Mouse (Mus musculus) thymus, adult 18-20 months (tissue): ENCODE data around the gene Plekhm1.
A peak's percentile ranks its signal among the peaks of the same experiment; 100 is the strongest.

Experiments used
- DNase-seq, 2 experiments: peaks; one replicate each; pipeline ENCODE4 v3.0.0; 2022; ENCODE audit warnings: mixed read lengths in 2 of 2

Gene Plekhm1

DNA sequence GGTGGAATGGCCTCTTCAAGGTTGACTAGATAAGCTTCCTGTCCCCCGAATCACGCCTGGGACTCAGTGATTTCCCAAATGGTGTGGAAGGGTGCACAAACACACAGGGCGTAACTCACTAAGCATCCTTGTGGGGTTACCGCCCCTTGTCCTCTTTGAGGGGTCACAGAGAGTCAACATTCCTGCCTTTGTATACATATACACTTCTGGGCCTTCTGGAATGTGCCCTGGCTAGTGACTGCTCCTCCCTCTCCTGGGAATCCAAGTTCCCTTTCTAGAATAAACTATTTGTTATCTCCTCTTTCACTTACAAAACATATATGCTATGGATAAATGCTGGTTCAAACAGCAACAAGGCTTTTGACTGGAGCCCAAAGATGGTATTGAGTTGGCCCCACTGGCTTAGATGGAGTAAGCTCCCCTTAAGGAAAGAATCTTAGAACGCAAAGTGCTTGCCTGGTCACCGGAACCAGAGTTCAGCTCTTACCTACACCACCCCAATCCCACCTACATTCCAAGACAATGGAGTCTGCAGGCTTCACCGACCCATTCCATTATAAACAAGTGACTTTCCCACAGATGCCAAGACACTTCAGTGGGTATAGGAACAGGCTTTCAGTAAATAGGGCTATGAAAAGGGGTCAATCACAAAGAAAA lies 24.5 kb downstream of the Plekhm1 start:
- DNase-seq: no peak

- no peak for DNase-seq
Measured at GRCm38 (mm10) chr11:103386827-103387226, 25.7 kb downstream of the Plekhm1 start.

GRCm38 (mm10) chr11:103381956-103382613 lies 30.4 kb downstream of the Plekhm1 start:
- no peak for DNase-seq

DNA sequence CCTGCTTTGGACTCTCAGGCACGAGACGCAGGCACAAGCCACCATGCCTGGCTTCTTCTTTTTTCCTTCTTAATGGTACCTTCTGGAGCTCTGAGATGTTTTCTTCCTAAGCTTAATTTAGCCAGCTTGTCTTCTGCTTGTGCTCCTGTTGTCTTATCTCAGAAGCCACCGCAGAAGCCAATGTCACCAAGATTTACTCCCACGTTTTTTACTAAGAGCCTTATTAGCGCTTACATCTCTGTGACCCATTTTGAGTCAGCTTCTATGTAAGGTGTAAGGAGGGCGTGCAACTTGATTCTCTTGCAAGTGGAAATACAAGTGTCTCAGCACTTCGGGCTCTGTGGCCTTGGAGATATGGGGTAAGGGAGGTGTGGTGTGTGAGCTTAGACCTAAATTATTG lies 31.0 kb downstream of the Plekhm1 start:
- no peak for DNase-seq

GRCm38 (mm10) chr11:103380460-103380859 lies 32.0 kb downstream of the Plekhm1 start:
- no peak for DNase-seq

DNA sequence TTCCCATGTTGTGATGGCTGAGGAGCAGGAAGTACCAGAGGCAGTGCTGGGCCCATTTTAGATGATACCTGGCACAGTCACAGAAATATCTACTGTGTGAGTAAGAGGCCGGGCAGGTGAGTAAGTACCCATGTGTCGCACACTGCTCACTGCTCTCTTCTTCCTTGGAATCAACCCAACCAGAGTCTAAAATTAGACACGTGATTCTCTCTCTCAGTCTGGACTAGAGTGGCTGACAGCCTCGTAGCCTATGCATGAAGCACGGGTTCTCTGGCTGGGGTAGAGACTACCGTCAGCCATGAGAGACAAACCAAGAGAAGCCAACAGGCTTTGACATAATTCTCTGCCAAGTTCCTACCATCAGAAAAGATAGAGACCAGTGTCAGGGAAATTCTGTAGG lies 34.1 kb downstream of the Plekhm1 start:
- no peak for DNase-seq

DNA sequence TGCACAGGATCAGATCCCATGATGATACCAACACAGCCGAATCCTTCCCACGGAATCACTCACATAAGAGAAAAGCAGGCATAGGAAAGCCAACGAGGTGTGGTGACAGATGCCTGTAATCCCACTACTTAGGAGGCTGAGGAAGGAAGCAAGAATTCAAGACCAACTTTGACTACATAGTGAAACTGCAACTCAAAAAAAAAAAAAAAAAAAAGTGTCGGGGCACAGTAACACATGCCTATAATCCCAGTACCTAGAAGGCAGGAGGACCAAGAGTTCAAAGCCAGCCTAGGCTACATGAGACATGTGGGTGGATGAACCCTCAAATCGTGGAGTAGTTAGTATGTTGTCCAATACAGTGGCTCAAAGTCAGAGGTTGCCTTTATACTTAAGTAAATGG lies 36.7 kb downstream of the Plekhm1 start:
- no peak for DNase-seq

DNA sequence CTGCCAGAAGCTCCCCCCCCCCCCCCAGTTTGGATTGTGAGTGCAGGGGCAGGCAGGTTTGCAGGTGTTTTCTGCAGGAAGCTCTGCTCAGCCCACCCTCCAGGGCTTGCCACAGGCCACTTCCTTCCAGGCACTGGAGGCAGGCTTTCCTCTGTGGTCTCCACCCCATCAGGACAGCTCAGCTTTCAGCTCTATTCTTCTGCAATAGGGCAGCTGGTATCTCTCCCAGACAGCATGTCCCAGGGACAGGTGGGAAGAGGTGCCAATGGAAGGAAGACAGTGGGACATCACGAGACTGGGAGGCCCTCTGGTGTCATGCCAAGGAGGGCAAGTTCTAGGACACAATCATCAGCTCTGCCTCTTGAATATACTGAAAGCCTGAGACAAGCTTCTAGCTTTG lies 37.2 kb downstream of the Plekhm1 start:
- peak; percentile 71 to 81 for DNase-seq

GRCm38 (mm10) chr11:103373922-103374321 lies 38.6 kb downstream of the Plekhm1 start:
- DNase-seq: no peak

DNA sequence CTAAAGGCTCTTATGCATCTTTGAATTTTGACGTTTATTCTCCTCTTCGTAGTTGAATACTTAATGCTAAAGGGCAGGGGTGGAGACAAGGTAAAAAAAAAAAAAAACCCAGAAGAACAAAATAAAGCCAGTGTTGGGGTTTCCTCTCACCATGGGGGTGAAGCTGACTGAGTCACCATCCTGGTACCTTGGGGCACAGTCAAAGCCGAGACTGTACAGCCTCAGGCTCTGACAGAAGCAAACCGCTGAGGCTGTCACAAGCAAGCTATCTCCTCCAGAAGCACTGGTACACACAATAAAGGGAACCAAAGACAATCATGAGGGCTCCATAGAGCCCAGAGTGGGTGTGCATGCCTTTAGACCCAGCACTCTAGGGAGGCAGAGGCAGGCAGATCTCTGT lies 39.9 kb downstream of the Plekhm1 start:
- no peak for DNase-seq

DNA sequence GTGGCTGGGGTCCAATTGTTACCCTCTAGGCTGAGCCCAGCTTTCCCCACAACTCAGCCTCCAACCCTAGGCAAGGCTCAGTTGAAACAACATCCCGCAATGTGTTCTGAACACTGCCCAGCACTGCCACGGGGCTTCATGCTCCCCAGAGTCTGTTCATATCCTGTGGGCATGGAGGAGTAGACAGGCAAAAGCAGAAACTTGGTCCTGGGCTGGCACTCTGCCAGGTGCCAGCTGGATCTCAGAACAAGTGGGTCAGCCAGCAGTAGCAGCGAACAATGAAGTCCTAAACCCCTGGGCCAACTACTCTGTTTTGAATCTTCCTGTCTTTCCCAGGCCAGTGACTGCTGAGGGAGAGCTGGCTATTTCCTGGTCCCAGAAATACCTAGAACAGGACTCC lies 40.4 kb downstream of the Plekhm1 start:
- DNase-seq: peak in 1 of 2 experiments; percentile 24

DNA sequence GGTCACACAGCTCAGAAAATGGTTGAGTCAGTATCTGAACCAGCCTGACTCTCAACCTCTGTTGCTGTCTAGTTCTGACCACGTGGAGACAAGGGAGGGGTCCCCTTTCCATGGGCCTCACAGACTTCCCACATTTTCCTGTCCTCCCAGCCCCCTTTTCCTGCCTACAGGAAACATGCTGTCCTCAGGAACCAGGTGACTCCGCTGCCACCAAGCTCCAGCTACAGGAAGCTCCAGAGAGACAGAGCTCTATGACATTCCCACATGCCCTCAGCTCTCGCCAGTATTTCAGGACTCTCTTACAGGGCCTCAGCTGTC lies 41.3 kb downstream of the Plekhm1 start:
- DNase-seq: no peak

GRCm38 (mm10) chr11:103370397-103371221 lies 41.9 kb downstream of the Plekhm1 start:
- DNase-seq: no peak

- no peak for DNase-seq
Measured at GRCm38 (mm10) chr11:103365530-103365929, 47.0 kb downstream of the Plekhm1 start.

GRCm38 (mm10) chr11:103365022-103365421 lies 47.5 kb downstream of the Plekhm1 start:
- DNase-seq: no peak

DNA sequence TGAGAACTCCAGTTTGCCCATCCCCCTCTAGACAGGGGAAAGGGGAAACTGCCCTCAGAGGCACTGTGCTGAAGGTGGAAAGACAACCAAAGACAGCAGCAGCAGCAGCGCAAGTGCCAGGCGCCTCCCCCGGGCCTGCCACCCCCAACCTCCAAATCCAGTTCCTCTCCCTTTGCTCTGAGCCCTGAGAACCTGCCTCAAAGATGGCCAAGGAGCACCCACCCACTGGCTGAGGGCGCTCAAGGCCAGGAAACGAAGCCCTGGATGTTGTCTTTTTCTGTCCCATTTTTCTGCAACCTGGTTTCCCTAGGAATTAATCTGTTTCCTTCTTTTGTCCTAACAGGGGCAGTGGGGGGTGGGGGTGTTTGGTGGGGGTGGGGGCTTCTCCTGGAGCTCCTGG lies 48.2 kb downstream of the Plekhm1 start:
- DNase-seq: no peak

- DNase-seq: peak; percentile 56 to 57
Measured at GRCm38 (mm10) chr11:103363214-103364148, 49.0 kb downstream of the Plekhm1 start, which contains the start of gene Arhgap27. TSS of gene Arhgap27 (minus strand) at chr11:103363692.

- DNase-seq: no peak
Measured at GRCm38 (mm10) chr11:103362521-103363181, 49.8 kb downstream of the Plekhm1 start.

DNA sequence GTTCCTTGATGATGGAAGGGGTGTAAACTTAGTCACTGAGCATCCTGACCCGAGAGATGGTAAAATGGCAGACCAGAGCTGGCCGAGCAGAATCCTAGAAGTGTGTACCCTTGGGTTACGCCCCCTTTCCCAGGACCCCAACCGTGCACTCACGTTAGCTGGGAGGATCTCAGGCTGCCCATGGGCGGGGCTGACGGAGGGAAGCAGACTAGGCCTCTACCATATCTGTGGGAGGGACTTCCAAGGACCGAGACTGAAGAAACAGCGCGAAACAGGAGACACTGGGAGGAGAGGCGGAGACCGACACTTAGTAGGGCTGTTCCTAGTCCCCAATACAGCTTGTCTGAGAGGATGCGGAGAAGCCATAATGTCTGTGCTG lies 50.4 kb downstream of the Plekhm1 start:
- DNase-seq: no peak

- no peak for DNase-seq
Measured at GRCm38 (mm10) chr11:103361396-103362053, 51.0 kb downstream of the Plekhm1 start.

DNA sequence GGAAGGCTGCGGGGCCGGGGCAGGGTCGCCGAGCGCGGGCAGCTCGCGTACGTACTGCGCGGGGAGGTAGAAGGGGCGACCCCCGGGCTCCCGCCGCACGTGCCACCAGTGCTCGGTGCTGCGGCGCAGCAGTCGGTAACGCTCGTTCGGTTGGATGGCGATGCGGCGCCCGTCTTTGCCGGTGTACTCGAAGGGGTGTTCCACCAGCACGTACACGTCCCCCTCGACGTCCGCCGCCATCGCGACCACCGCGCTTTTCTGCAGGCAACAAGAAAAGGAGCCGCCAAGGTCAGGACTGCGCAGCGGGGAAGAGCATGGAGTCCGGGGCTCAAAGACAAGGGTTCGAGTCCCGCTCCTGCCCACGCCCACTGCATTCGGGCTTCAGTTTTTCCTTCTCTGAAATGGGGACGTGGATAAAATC lies 51.8 kb downstream of the Plekhm1 start:
- DNase-seq: no peak
